In the genomic region with DNA sequence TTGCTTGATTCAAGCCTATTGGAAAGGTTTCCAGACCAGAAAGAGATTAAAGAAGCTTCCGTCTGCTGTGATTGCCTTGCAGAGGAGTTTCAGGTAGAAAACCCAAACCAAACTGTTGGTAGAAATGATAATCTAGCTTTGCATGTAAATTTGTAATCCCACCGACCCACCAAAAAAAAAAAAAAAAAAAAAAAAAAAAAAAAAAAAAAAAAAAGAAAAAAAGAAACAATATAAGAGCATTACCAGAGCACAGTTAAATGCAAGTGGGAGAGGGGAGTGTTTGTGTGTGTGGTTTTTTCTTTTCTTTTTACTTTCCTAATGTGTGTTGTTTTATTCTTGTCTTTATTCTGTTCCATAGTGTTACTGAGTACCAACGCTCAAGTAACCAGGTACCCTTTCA, we compare ENCODE assay signal across 32 mouse cellular contexts. TPM values are rescaled to one million over a fixed set of nuclear protein-coding genes. Genes with fewer than 3 reads are reported as not detected.
"Had no signal": no experiment of that assay in that cellular context is flagged by ENCODE, and none has a peak within 500 bp of the region (broad histone marks: within the 10 kb centered on the region; RNA-seq: fewer than 3 reads in every experiment).

No protein-coding gene starts in this region.

- H3K4me3 ChIP-seq: limb, embryonic 10.5 days; limb, embryonic 12.5 days; limb, embryonic 13.5 days; limb, embryonic 15.5 days; liver, embryonic 12.5 days; liver, embryonic 13.5 days; liver, embryonic 15.5 days; lung, embryonic 15.5 days; megakaryocyte, embryonic 14.5 days; midbrain, embryonic 10.5 days; midbrain, embryonic 12.5 days; midbrain, embryonic 13.5 days; midbrain, embryonic 15.5 days; myocyte; neural tube, embryonic 12.5 days had no signal

- ATAC-seq: liver, embryonic 12.5 days; liver, postnatal 0 days; lung, postnatal 0 days; midbrain, embryonic 13.5 days; midbrain, embryonic 15.5 days; midbrain, embryonic 16.5 days had no signal

- H3K9me3 ChIP-seq: limb, embryonic 10.5 days; limb, embryonic 12.5 days; limb, embryonic 13.5 days; limb, embryonic 15.5 days; liver, embryonic 12.5 days; liver, embryonic 13.5 days; liver, embryonic 15.5 days; lung, embryonic 15.5 days; megakaryocyte, embryonic 14.5 days; midbrain, embryonic 10.5 days; midbrain, embryonic 12.5 days; midbrain, embryonic 13.5 days; midbrain, embryonic 15.5 days; neural tube, embryonic 12.5 days had no signal

- H3K27me3 ChIP-seq: limb, embryonic 12.5 days; limb, embryonic 13.5 days; limb, embryonic 15.5 days; liver, embryonic 12.5 days; liver, embryonic 13.5 days; liver, embryonic 15.5 days; lung, embryonic 15.5 days; megakaryocyte, embryonic 14.5 days; midbrain, embryonic 12.5 days; midbrain, embryonic 13.5 days; midbrain, embryonic 15.5 days; neural tube, embryonic 12.5 days had no signal

- H3K27ac ChIP-seq: limb, embryonic 10.5 days; limb, embryonic 12.5 days; limb, embryonic 13.5 days; limb, embryonic 15.5 days; liver, embryonic 12.5 days; liver, embryonic 13.5 days; liver, embryonic 14.5 days; liver, embryonic 15.5 days; lung, embryonic 15.5 days; macrophage; midbrain, embryonic 10.5 days; midbrain, embryonic 12.5 days; midbrain, embryonic 13.5 days; midbrain, embryonic 15.5 days; neural tube, embryonic 12.5 days had no signal

- DNase-seq: left cerebral cortex, postnatal 4 days; liver; liver, embryonic 13.5 days; liver, postnatal 0 days; lung, adult 18-20 months; lung, adult 2 months; lung, embryonic 14.5 days; lung, postnatal 10 days; lung, postnatal 14 days; lung, postnatal 36 days; lung, postnatal 4 days; midbrain, embryonic 14.5 days had no signal

- H3K4me2 ChIP-seq: limb, embryonic 12.5 days; limb, embryonic 13.5 days; limb, embryonic 15.5 days; liver, embryonic 11.5 days; liver, embryonic 12.5 days; liver, embryonic 13.5 days; liver, embryonic 15.5 days; lung, embryonic 14.5 days; lung, embryonic 15.5 days; midbrain, embryonic 11.5 days; midbrain, embryonic 12.5 days; midbrain, embryonic 13.5 days; midbrain, embryonic 15.5 days; neural tube, embryonic 12.5 days had no signal

- H3K4me1 ChIP-seq: limb, embryonic 10.5 days; limb, embryonic 12.5 days; limb, embryonic 13.5 days; limb, embryonic 15.5 days; liver, embryonic 12.5 days; liver, embryonic 13.5 days; liver, embryonic 15.5 days; lung, embryonic 15.5 days; megakaryocyte, embryonic 14.5 days; midbrain, embryonic 10.5 days; midbrain, embryonic 12.5 days; midbrain, embryonic 13.5 days; midbrain, embryonic 15.5 days; neural tube, embryonic 12.5 days had no signal

- H3K9ac ChIP-seq: limb, embryonic 12.5 days; limb, embryonic 13.5 days; limb, embryonic 15.5 days; liver, embryonic 12.5 days; liver, embryonic 13.5 days; liver, embryonic 14.5 days; liver, embryonic 15.5 days; liver, postnatal 0 days; lung, embryonic 14.5 days; lung, embryonic 15.5 days; midbrain, embryonic 12.5 days; midbrain, embryonic 13.5 days; midbrain, embryonic 15.5 days; neural tube, embryonic 12.5 days had no signal

RNA-seq across cellular contexts. Expression of a gene that starts 23.6 kb away (rescaled TPM):
- polyA plus RNA-seq: macrophage had no signal
